Mouse (Mus musculus) frontal cortex, adult 2 months (tissue): ENCODE results near the gene Mgmt. TPM values are rescaled to one million over a fixed set of nuclear protein-coding genes. Genes with fewer than 3 reads are reported as not detected.
A peak's percentile ranks its signal among the peaks of the same experiment; 100 is the strongest.

Experiments used
- DNase-seq, 2 experiments: peaks; one replicate each; pipeline ENCODE4 v3.0.0; 2022; ENCODE audit warnings: low spot score in 1 of 2; ENCODE audit errors: extremely low spot score in 1 of 2
- polyA plus RNA-seq: library from polyadenylated mRNA; depleted of rRNA; stranded (reverse); fragments of >200 nt; gene quantifications from 2 replicates; pipeline ENCODE4 v1.2.3, GENCODE M21; 2012

The Mgmt gene
- polyA plus RNA-seq, 1 experiment = 0.52 TPM

DNA sequence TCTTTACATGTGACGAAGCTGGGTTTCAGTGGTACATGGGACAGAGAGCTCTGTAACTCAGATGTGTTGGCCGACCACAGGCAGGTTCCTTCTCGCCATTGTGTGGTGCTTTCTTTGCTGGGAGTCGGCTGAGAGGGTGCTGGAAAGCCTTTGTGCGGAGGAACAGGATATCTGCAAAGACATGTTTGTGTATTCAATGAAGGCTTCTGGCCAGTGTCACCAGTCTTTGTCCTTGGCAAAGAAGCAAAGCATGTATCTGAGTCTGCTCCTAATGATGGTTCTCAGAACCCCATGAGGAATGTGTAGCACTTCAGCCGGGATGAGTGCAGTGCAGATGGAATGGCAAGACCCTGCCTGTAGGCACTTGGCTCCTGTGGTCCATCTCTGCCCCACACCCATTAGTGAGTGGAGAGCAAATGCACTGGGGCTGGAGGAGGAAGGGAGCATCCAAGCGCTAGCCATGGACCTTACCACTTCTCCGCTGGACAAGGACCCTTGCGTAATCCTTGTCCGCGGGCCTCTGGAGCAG is 14.3 kb downstream of the Mgmt start:
- DNase-seq = no peak

GRCm38 (mm10) chr7:136912901-136913300 is 18.5 kb downstream of the Mgmt start:
- no peak for DNase-seq

DNA sequence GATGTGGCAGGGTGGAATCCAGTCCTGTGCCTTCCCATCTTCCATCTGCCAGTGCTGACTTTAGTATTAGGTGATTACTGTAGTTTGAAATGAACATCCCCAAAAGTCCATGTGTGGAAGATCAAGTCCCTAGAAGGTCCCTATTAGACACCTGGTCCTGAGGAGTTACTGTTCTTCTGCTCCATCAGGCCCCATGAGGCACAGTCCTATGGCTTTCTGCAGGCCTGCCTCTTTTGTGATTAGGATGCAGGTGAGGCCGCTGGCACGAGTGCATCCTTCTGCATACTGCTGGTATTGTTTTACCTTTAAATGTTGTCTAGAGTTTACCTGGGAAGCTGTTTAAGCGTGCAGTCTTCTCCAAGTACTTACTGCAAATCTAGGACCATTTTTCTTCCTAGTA is 21.6 kb downstream of the Mgmt start:
- no peak for DNase-seq

DNA sequence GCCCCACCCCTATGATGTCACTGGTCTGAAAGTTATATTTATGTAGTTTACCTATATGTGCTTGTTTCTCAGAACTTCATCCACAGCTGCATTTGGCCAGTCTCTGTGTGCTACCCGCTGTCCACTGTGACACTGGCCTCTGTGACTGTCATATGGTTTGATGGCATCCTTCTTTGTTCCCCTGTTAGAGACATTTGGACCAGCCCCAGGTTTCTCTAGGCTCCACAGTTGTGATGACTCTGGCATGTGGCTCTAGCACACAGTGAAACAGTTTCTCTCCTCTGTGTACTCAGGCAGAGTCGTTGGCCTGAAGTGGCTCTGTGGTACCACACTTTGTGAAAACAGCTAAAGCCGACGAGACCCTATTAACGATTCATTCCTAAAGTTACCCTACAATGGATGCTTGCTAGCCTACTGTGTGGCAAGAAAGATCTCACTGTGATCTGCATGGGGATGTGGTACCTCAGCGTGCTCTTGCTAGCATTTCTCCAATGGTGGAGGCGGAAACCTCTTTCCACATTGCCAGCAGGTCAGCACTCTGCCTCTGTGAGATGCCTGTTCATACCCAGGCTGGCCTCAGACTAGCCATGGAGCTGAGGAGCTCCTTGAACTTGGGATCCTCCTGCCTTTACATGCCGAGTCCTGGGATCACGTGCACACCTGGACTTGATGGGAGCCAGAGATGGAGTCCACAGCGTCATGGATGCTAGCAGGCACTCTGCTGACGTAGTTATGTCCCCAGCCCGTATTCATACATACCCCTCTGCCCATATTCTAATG is 26.8 kb downstream of the Mgmt start:
- DNase-seq = no peak

GRCm38 (mm10) chr7:136922230-136922629 is 27.8 kb downstream of the Mgmt start:
- DNase-seq = no peak

DNA sequence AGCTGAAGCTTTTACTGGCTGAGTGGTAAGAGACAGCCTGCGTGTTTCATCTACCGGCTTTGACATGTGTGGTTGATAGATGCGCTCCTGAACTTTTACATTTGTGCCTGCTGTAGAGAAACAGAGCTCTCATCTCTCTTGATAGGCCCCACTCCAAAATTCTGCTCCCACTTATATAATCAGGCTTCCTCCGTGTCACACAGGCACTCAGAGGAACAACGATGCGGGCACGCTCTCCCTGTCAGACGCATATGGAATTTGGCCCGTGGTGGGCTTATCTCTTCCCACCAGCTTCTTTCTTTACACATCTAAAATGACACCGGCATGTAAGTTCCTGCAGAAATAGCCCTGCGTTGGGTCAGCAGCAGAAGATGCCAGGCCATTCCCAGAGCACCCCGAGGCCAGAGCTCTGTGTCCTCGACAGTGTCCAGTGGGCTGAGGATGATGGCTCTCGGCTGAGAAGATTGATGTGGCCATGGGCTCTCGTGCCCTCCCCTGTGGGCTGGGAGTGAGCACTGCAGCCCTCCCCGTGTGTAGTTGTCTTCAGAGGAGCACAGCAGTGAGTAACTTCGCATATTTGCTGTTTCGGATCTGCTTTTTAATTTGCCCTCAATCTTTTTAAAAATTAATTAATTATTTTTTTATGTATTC is 30.3 kb downstream of the Mgmt start:
- no peak for DNase-seq

DNA sequence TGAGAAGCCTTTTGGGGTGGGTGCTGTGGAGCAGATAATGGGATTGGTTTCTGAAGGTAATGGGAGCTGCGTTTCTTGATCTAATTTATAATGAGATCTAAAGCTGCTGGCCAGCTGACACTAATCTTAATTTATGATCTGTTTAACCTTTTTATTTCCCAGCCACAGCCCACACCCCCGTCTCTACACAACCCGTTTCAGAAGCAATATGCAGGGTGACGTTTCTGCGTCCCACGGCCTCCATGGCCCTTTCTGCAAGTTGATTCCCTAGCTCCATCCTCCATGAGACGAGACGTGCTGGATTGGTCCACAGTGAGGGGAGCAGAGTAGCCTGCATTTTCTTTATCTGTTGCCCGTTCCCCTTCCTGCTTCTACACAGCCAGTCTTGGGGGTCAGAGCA is 31.8 kb downstream of the Mgmt start:
- no peak for DNase-seq

DNA sequence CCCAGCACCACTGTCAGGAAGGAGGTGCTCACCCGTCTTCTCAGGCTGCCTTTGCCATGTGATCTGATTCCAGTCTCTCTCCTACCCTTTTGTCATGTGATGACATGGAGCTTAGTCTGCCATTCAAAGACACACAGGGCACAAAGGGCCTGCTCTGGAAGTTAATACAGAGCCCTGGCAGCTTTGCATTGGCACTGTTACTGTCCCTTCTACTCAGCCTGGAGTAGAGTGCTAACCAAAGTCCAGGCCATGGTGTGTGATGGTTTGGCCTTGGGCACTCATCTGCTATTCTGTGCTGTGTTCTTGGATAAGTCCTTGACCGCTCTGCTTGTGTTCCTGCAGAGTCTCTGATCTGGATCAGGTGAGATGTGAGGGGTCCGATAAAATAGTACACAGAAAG is 36.0 kb downstream of the Mgmt start:
- no peak for DNase-seq

DNA sequence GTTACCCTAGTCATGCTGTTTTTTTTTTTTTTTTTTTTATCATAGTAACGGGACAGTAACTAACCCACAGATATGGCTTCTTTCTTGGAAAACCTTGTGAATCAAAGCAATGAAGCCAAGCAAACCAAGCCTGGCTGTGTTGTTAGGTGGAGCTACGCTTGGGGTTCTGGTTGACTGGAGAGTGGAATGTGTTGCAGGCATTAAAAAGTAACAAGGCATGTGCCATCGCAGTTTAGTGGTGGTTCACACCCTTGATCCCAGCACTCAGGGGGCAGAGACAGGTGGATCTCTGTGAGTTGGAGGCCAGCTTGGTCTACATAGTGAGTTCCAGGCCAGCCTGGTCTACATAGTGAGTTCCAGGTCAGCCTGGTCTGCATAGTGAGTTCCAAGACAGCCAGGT is 39.0 kb downstream of the Mgmt start:
- no peak for DNase-seq

GRCm38 (mm10) chr7:136934336-136934735 is 39.9 kb downstream of the Mgmt start:
- DNase-seq = no peak

- DNase-seq = no peak
Measured at GRCm38 (mm10) chr7:136934784-136935183, 40.4 kb downstream of the Mgmt start.

- DNase-seq = no peak
Measured at GRCm38 (mm10) chr7:136938371-136938770, 44.0 kb downstream of the Mgmt start.

- no peak for DNase-seq
Measured at GRCm38 (mm10) chr7:136942414-136942813, 48.0 kb downstream of the Mgmt start.

DNA sequence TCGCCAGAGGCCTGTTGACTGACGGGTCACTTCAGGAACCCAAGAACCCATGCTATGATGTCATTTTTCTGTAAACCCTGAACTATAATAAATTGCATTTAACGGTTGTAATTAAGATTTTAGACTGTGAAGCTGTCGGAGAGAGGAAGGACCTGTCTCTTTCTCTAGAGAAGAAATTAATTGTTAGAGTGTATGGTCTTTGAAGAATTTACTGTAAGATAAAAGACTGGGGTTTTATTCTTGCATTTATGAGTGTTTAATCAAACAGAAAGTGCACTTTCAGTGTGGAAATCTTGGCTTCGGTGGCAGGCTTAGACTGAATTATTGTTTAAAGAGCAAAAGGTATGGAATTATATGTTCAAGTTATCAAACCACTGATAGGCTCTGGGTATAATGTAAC is 49.5 kb downstream of the Mgmt start:
- no peak for DNase-seq

DNA sequence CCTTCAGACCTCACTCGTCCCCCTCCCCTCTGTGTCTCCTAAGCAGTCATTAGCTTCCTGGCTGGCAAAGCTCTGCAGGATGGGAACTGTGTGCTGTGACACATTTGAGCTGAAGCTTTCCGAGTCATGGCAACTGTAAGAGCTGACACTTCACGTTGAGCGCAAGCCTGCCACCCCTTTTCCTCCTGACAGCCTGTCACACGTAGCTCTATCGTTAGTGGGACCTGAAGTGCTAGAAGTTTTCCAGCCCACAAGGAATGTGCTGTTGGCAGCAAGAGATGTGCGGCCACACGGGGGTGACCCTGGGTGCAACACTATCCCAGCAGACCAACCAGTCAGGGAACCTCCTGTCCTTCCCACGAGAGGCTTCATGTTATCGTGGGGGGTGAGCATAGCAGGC is 51.3 kb downstream of the Mgmt start:
- peak in 1 of 2 experiments; percentile 15 for DNase-seq

GRCm38 (mm10) chr7:136946131-136946530 is 51.7 kb downstream of the Mgmt start:
- peak in 1 of 2 experiments; percentile 13 for DNase-seq

DNA sequence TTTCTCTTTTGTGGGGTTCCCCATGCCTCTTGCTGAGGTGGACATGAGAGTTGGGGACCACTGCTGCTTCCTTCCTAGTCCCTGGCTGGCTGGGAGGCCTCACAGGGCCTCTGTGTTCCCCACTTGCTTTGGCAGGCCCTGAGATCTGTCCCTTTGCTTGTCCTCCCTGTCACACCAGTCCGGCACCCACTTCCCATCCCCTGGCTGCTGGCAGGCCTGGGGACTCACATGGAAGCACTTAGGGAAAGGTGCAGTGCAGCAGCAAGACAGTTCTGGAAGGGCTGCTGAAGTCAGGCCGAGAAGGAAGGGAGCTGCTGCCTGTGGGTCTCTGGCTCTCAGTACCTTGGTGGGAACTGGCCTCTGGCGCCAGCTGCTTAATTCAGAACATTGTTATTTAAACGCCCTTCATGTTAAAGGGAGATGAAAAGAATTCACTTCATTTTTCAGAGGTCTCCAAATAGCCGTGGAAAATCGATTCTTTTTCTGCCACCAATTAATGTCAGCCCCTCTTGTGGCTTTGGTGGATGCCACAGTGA is 53.9 kb downstream of the Mgmt start:
- DNase-seq = no peak

- DNase-seq = no peak
Measured at GRCm38 (mm10) chr7:136952608-136953007, 58.2 kb downstream of the Mgmt start.

GRCm38 (mm10) chr7:136953251-136953650 is 58.8 kb downstream of the Mgmt start:
- no peak for DNase-seq

DNA sequence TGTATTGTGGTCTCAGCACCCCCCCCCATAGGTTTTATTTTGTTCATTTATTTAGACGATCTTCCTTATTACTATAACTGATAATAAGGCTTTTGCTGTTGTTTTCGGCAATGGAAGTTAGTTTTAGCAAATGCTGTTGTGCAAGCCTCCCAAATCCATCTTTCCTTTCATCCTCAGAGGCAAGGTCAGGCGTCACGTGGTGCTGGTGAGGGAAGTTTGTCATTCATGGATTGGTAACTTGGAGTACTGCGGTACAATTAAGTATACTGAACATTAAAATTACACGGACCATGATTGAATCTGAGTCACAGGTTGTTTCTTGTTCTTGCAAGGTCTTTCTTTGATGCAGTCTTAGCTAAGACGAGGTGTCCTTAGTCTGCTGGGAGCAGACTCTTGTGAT is 77.9 kb downstream of the Mgmt start:
- no peak for DNase-seq

DNA sequence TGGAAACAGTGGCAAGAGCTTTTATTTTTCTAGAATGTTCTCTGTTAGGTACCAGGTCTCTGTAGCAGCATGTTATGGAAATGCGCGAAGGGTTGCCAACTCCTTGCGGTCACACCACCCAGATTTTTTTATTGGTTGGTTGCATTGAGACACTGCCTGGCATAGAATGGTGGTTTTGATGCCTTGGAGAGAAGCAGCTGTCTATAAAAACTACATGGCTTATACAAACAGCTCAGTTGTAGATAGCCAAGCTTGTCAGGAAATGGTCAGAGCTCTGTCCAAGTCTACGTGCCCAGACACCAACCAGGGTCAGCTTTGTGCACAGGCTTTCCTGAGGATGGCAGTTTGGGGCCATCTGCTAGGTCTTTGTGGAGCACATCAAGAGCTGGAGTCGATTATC is 80.6 kb downstream of the Mgmt start:
- DNase-seq = no peak

DNA sequence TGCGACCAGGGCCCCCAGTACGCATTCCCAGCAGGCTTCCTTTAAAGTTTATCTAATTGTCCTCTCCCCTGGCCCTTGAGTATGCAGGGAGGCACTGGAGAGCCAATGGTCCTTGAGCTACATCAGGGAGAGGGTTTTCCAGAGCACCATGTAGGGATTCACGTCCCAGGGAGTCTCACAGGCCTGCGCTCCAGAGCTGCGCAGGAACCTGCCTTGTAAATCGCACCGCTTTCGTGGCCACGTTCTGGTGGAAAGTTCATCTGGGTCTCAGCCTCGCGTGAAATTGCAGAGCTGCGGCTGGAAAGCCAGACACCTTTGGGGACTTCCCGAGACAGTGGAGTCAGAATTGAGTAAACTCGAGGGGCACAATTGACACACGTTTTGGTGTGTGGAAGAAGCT is 103.0 kb downstream of the Mgmt start:
- no peak for DNase-seq
